Mouse (Mus musculus) brain, embryonic 18.5 days (tissue): ENCODE measurements around the gene Dgcr8.

Experiments
- DNase-seq: peaks from one replicate; pipeline ENCODE4 v3.0.0-alpha.2; 2012; ENCODE audit warnings: low read depth, low spot score

The Dgcr8 gene

DNA sequence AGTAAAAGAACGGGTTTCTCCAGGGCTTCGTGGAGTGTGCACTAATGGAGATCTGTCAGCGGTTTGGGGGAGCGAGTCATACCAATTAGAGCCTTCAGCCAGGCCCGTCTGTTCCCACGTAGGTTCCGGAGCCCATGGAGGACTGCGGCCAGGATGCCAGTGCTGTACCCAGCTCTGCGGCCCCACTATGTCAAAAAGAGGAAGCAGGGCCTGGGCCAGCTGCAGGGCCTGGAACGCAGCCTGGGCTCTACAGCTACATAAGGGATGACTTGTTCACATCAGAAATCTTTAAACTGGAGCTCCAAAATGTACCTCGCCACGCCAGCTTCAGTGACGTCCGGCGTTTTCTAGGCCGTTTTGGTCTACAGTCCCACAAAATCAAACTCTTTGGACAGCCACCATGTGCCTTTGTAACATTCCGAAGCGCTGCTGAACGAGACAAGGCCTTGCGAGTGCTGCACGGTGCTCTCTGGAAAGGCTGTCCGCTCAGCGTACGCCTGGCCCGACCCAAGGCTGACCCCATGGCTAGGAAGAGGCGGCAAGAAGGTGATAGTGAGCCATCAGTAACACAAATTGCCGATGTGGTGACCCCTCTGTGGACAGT is 39.6 kb downstream of the Dgcr8 start:
- DNase-seq = no peak

DNA sequence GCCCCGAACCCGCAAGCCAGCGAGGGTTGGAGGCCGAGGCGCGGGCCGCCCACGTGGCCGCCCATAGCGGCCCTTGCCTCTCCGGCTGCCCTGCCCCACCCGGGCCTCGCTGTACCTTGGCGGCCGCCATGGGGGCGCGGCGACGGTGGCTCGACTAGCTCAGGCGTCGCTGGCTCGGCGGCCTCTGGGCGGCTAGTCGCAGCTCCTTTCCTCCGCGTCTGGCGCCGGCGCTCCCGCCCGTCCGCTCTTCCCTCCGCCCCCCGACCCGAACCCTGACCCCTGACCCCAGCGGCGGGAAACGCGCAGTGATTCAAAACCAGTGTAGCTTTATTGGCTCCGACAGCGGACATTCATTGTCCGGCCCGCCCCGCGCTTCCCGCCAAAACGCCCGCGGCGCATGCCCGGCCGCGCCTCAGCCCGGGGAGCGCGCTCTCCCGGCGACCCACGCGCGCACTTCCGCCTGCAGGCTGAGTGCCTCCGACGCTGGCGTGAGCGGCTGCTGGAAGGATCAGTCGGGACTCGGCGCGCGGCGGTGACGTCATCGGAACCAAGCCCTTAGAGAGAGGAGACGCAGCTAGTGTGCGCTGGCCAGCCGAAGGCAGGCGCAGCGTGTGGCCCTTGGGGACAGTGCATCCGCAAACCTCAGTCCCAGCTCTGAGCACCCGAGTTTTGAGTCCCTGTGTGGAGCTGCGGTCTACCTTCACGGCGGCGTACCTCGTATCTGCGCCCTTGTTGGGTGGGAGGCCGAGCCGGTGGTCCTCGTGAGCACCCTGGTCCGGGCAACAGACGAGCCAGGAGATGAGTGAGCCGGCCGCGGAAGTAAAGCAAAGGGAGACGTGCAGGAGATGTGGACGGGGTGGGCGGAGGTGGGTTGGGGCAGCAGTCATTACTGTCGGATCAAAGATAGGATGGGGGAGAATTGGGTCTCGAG is 40.3 kb downstream of the Dgcr8 start, which contains the start of the genes Trmt2a and Ranbp1:
Gene Trmt2a (plus strand): TSS at position 247 of the 931 bp plus-strand sequence.
Gene Ranbp1 (minus strand): TSS at position 300 of the 931 bp plus-strand sequence.
- peak; percentile 95 for DNase-seq

DNA sequence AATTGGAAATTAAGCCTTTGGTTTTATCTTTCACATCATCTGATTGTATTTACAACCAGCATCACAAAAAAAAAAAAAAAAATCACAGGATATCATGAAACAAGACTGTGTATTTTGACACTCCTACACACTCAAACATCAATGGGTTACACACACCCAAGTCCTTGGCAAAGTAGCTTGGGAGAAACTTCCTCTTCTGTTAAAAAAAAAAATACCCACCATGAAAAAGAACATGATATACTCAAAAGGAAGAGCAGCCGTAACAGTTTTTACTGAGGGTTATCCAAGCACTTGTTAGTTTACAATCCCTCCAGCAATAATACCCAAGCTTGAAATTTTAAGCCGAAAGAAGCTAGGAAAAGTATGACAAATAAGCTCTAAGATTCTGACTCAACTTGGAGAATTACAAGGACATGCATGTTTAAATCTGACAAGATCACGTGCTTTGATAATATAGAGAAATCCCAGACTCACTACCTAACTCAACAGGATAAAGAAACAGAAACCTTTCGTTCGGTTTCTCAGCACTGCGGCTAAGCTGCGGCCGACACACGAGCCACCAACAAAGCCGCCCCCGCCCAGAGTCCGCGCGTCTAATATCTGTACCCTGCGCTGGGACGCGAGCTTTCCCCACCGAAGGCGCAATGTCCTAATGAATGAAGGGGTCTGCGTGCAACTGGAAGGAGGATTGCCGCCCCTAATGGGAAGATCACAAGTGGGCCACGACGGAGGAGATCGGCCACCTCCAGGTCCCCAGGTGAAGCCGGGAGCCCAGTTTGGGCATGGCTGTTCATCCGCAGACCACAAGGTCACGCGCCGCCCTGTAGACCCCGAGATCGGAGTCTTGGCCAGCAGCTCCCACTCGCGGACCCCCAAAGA is 41.3 kb downstream of the Dgcr8 start:
- no peak for DNase-seq

DNA sequence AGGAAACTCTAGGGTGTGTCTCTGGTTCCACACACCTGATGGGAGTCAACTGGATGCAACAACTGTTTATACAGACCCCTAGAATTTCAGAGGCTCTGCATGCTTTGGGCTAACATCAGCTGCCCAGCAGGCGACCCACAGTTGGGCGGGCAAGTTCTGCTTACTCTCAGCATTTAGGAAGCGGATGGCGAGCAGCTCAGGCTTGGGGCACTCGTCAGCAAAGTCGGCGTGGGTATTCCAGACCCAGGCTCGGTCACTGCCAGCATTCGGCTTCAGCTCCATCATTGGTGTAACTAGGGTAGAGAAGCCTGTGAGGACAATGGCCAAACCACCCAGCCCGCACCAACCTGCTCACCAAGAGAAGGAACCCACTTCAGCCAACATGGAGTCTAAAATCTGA is 47.5 kb downstream of the Dgcr8 start:
- DNase-seq = no peak

DNA sequence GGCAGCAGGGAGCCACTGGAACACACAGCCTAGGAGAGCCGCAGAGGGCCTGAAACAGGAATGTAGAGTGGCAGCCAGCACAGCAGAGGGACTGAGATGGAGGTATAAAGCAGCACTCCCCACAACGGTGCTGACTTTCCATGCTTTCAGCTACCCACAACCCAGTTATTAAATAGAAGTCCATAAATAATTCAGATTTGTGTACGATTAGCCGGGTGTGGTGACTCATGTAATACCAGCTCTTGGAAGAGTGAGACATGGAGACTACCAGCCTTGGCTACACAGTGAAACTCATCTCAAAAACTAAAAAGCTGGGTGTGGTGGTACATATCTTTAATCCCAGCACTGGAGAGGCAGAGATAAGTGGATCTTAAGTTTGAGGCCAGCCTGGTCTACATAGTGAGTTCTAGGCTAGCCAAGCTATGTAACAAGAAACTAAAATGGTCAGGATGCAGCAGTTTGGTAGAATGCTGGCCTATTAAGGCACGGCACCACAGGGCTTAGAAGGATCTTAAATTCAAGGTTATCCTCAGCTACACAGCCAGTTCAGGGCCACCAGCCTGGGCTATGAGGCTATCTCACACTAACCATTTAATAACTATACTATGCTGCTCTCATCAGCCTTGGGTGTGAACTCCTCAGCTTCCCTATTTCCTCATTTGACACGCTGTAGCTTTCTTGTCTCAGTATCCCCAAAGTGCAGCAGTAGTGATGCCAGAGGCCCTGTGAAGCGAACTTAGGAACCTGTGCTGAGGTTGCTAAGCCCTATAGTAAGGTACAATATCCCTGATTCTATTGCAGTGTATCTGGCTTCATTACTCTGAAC is 52.2 kb downstream of the Dgcr8 start:
- DNase-seq = no peak

DNA sequence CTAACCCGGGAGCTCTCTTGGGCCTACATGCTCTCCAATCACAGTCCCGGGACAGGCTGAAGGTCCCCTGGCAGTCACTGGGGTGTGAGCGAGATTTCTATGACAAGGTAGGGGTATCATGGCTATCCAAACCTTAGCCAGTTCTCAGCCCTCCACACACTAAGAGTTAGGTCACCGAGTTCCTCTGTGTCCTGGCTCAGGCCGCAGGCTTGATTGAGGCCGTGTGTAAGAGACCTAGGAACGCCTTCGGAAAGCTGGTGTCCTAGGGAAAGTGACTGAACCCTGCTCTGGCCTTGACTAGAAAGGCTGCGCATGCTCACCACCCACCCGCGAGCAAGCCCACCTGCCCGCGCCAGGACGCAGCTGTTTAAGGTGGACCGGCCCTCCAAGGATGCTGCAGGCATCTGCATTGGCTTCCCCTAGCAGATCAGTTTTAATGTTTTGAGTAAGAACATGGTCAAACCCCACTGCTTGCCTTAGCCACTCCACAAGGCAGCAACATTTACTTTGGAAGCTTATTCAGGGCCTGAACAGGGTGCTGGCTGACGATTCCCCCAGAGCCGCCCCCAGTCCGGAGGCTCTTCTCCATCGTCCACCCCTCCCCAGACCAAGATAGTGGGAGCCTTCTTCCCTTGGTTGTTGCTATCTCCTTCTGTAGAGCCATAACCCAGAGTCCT is 53.5 kb downstream of the Dgcr8 start:
- peak; percentile 46 for DNase-seq

DNA sequence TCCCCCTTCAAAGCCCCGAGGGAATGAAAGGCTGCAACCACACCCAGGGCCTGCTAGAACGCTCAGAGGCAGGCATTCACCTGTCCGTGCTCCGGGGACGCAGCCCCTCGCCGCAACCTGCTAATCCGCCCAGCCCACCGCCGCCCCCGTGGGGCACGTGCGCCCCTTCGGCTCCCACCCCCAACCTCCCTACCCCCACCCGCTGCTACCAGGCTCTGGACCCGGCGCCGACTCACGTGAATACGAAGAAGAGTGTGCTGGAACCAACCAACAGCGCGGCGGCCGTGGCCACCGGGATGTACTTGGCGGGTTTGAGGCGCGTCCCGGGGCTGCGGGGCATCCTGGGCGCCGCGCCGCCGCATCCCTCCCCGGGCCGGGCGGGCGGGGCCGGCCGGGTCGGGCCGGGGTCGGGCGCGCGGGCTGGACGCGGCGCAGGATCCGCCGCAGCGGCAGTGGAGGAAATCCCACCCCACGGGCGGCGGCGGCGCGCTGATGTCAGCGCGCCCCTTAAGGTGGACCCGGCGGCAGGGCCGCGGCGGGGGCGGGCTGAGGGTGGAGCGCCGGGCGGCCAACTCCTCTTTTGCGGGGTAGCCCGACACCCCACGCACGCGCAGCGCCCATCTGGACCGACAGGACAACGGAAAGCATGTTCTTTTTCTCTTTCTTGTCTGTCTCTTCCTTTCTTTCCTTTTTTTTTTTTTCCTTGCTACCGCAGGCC is 54.2 kb downstream of the Dgcr8 start, which contains the start of gene Zdhhc8:
Gene Zdhhc8 (minus strand): TSS at position 466 of the 718 bp plus-strand sequence.
- peak; percentile 68 for DNase-seq

DNA sequence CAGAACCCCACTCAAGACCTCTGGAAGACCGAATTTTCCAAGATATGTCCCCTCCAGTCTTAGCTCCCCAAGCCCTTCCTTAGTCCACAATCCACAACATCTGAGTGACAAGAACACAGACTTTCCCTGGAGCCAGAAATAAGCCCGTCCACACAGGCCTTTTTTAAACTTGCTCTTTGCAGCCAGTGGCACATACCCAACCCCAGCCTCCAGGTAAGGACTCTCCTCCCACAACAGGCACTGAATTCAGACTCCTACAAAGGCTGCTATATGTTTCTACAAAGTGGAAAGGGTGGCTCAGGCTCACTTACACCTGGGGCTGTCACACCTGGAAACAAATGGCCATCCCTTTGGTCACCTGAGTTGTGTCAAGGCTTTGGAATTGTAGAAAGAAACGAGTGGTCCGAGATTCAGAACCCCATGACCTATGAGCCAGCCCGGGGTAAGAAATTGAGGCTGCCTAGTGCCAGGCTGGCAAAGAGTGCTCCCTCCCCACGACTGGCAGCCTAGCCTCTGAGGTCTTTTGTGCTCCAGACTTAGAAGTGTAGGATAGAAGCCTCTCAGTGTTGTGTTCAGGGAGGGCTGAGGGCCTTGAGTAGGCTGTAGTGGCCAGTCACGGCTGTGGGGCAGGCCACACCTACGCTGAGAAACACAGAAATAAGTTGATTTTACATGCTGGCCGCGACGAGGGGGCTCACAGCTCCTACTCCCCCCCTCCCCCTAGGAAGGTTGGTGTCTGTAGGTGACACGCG is 55.0 kb downstream of the Dgcr8 start:
- no peak for DNase-seq

DNA sequence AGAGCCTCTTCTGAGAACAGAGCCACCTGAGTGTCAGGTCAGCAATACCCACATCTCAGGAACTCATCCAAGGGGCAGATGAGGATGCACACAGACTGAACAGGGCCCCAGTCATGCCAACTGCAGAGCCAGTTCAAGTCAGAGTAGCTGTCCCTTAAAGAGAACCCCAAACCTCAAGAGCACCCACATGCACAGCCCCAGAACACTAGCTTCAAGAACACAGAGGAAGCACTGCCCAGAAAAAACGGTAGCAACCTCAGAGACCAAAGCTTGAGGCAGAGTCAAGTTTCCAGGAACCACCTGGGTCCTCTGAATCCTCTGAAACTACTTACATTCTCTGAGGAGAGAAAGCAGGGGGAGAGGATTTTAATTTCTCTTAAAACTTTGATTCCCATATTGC is 55.6 kb downstream of the Dgcr8 start:
- no peak for DNase-seq

DNA sequence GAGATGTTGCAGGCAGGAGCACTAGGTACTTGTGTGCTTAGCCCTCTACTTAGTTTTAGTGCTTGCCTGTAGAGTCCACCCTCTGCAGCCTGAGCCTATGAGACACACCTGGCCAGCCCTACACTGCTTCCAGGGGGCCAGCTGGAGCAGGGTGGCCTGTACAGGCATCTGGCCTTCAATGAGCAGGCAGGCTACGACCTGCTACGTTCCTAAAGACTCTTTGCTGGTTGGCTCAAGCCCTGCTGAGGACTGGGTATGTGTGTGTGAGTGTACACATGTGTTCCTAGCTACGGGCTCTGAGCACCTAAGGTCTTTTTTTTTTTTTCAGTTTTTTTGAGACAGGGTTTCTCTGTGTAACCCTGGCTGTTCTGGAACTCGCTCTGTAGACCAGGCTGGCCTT is 57.6 kb downstream of the Dgcr8 start:
- DNase-seq = no peak

DNA sequence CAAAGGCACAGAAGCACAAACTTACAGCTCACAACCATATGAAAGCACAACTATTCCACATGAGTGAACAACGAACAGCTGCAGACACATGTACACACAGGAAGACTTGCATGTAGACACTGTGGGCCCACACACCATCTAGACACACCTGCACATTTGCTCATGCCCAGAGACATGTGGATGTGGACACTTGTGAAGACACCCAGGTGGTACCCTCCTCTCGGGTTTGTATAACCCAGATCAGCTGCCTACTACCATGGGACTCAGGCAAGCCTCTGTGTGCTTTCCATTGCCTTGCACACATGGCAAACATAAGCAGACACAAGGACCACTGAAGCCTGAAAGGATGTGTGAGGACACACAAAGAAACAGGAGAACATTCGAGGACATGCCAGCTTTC is 58.0 kb downstream of the Dgcr8 start:
- no peak for DNase-seq

DNA sequence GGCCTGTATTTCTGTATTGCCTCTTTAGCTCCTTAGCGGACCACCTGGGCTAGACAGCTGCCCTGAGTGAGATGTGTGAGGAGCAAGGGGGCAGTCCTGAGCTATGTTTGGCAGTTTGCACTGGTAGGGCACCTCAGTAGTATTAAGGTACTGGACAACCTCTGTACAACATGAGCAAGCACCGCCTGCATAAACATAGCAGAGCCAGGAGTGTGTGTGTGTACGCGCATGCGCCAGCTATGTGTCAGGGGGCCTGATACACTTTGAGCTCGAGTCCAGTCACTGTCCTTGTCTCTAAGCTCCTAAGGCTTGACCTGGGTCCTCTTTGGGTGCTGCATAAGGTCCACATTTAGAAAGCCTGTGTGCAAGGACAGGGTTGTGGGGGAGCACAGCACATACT is 58.4 kb downstream of the Dgcr8 start:
- no peak for DNase-seq

DNA sequence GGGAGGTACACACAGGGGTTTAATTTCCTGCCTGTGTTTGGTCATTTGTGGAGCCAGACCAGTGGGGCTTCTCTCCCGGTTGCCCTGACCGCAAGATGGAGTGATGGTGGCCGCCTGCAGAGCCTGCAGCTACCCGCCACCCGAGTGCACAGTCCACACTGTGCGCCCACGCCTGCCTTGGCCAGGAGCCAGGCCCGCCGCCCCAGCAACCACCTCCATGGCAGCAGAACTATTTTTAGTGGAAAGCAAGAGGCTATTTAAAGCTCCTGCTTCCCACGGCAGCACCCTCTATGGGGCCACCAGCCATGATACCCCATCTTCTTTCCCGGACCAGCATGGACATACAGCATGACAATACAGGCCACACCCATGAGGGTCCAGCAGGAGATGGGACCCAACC is 59.4 kb downstream of the Dgcr8 start:
- no peak for DNase-seq

DNA sequence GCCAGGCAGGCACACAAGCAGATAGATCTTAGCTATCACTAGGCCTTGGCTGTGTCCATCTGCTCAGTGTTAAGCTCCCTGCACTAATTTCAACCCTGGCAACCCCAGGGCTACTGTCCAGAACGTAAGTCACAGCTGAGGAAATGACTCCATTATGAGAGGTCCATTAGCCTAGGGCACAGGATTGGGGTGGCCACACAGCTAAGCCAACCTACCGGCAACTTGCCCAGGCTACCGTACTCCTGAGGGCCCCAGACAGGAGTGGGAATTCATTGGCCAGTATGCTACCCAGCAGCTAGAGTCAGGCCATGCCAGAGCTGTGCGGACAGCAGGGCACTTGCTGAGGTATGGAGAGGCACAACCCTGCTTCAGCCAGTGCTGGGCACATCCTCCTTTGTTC is 60.2 kb downstream of the Dgcr8 start:
- no peak for DNase-seq

DNA sequence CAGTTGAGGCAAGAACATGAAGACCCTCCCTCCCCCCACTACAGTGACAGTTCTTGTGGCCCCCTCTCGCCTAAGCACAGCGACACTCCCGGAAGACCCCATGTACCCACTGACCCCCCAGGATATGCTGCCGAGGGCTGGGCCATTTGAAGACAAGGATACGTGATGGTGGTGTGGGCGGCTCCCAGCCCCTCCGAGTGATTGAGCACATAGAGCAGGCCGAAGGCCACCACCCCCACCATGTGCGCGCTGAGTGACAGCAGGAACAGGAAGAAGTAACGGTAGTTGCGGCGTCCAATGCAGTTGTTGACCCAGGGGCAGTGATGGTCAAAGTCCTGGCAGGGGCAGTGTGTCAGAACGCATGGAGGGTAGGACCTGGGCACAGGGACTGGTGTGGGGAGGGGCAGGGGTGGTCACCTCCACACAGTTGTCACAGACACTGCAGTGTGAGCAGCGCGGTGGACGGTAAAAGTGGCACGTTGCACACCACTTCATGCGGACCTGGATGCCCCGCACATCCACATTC is 61.1 kb downstream of the Dgcr8 start:
- no peak for DNase-seq

DNA sequence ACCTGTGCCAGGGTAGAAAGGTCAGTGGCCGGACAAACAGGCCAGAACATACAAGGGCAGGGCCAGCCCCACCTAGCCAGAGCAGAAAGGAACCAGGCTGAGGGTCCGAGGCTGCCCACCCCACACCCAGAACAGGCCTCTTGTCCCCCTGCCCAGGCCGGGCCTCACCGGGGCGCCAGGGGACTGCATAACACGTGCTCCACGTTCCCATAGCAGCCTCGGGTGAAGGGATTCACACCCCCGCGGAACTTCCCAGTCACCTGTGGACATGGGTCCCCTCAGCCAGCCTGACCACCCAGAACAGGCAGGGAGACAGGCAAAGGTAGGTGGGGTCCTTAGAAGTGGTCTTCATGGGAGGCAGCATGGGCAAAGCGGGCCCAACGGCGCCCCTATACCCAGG is 61.9 kb downstream of the Dgcr8 start:
- DNase-seq = no peak

DNA sequence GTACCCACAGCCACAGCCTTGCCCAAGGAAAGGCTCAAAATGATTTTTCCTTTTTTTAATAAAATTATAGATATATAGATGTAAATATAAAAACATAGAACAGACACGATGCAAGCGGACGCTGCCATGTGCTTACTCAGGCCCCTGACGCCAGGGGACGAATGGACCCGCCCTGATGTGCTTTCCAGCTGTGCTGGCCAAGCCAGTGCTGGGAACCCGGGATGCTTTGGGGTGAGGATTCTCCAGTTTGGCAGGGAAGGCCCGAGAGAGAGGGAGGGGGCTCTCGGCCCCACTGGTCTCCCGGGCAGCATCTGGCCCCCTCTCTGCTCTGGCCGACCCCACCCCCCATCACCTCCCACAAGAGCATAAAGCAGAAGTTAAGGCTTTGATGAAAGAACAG is 66.9 kb downstream of the Dgcr8 start:
- no peak for DNase-seq

DNA sequence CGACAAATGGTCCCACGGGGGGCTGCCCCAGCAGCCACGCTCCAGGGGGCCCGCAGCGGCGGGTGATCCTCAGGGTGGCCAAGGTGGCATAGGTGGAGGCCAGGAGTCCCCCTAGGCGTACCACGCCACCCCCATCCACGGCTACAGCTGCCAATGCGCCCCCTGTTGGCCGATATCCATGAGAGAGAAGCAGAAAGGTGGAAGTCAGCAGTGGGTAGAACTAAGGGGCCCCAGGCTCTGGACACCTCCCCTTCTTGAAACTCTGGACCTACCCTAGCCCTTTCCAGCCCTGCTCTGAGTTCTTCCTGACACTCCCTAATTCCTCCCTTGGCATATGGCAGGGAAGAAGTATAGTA is 67.5 kb downstream of the Dgcr8 start:
- no peak for DNase-seq
